Mouse (Mus musculus): ENCODE results near the gene Zc3h10.

DNA sequence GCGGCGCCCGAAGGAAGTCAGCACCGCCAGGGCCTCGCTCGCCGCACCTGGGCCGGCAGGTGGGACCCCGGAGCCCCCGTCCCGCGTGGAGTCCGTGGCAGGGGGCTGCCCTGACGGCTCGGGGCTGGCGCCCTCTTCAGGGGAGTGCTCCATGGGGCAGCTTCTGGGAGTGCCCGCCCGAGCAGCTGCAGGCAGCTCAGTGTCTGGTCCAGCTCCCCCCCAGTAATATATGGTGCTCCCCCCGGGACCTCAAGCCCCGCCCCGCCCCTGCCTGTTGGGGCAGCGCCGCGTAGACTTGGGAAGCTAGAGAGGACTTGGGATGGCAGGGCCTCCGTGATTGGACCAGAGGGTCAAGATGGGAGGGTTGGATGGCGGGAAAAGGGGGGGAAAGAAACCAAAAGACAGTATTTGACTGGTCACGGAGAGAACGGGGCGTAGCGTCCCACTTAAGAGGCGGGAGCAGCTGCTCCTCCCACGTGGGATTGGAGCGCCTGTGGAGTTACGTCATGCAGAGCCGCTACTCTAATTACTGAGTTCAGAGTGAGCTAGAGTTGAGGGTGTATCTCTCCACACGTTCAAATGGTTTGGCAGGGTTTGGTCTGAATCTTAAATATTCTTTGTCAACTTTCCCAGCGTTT lies 21.8 kb downstream of the Zc3h10 start, which contains the start of gene Esyt1:
- TF ChIP-seq CTCF (IDR thresholded peaks at IDR 0.05; ENCODE audit: extremely low read depth, insufficient read depth, low read length) (no peak), POLR2A (IDR thresholded peaks at IDR 0.05; ENCODE audit: extremely low read depth, insufficient read depth, low read length) (peak; percentile 32; the same call in 1 of the 2 replicates)

Measured in cortical plate, adult 2 months (tissue).